Mouse (Mus musculus): ENCODE results near the gene Ogdh.

Ogdh gene

GRCm38 (mm10) chr11:6294632-6295031, 3.2 kb downstream of the Ogdh start:
- no peak for DNase-seq (ENCODE audit: low read depth in 1 of 2, low spot score in 2 of 2)

DNA sequence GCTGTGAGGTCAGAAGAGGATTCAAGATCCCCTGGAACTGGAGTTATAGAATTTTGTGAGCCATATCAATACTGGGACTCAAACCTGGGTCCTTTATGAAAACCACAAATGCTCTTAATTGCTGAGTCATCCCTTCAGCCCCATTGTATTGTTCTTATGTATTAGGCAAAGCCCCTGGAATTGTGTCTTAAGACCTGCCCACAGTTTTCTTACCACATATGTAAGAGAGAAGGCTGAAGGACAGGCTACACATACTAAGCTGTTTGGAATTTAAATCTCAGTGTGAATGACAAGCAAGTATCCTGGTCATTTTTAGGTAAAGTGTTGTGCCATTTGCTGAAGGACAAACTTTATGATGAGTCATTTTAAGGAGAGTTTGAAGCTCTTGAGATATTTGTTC, 4.6 kb downstream of the Ogdh start:
- no peak for DNase-seq (ENCODE audit: low read depth in 1 of 2, low spot score in 2 of 2)

DNA sequence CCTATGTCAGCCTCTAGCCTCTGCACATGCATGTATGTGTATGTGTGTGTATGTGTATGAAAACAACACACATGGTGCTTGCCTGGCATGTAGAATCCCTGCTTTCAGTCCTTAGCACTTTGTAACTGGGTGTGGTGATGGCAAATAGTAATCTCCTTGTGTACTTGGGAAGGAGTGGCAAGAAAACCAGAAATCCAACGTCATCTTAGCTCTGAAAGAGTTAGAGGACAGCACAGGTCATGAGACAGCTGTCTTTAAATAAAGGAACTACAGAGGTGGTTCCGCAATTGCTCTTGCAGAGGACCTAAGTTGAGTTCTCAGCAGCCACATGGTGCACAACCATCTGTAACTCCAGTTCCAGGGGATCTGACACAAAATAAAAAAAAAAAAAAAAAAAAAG, 8.0 kb downstream of the Ogdh start:
- peak; percentile 7 to 22 for DNase-seq (ENCODE audit: low read depth in 1 of 2, low spot score in 2 of 2)

DNA sequence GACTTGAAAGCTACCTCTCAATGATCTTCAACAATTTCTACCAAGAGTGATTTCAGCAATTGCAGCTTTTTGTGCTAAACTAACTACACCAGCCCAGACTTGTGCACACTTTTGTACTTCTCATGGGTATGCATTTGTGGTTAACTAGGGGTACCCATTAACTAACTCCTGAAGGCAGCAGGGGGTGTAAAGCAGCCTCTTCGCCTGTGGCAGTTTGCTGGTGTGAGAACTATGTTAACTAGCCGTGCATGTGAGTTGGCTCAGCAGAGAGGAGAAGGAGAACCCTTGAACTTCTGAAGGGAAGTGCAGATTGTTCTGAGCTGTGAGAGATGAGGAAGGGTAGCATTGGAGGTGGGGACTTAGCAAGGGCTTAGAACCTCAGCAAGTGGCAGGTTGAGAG, 11.4 kb downstream of the Ogdh start:
- no peak for DNase-seq (ENCODE audit: low read depth in 1 of 2, low spot score in 2 of 2)

DNA sequence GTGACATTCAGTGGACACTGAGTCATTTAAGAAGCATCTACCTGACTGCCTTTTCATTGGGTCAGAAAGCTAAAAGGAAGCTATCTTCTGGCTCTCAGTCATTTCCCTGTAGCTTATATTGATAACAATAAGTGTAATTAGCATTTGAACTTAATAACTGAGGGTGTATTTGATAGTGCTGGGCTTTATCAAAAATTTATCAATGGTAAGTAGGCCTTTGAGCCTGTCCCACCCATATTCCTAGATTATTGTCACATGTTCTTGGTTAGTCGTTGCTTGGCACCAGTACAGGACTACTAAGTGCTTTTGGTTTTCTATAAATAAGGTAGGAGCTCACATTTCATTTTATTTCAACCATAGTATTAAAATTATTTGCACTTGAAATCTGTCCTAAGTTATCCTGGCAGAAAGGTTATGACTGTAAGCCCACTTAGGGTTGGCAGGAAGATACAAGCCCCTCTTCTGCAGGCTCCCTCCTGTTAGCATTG, 14.6 kb downstream of the Ogdh start:
- no peak for DNase-seq (ENCODE audit: low read depth in 1 of 2, low spot score in 2 of 2)

DNA sequence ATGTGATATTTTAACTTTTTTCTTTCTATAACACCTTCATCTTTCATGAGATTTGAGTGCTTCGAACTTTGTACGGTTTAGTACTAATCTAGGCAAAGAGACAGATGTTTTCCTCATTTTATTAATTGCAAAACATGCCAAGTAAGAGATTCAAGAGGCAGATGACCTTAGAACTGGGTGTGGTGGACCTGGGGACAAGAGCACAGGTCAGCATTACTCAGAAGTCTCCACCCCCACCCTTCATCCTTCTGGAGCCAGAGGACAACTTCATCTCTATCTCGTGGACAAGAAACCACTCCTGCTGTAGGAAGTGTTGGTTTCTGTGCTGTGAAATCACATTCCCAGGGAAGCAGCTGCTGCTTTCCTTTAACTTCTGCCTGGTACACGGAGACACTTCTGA, 16.7 kb downstream of the Ogdh start:
- no peak for DNase-seq (ENCODE audit: low read depth in 1 of 2, low spot score in 2 of 2)

DNA sequence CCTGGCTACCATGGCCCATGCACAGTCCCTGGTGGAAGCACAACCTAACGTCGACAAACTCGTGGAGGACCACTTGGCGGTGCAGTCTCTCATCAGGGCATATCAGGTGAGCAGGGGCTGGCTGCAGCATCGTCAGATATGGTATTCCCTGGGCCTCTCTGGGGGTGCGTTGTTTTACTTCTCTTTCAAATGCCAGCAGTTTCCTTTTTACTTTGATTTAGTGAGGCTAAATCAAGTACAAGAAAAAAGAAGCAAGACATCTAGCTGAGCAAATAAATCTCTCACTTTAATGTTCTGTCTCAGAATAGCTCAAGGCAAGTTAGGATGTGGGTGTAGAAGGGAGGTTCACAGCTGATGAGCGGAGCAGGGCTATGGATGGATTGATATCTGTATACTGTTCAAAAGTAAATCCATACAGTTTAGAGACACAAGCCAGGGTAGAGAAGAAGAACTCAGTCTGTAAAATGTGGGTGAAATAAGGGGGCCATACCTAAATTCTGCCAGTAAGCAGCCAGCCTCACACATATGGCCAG, 22.5 kb downstream of the Ogdh start:
- DNase-seq (ENCODE audit: low read depth in 1 of 2, low spot score in 2 of 2): no peak

GRCm38 (mm10) chr11:6316821-6317220, 25.4 kb downstream of the Ogdh start:
- DNase-seq (ENCODE audit: low read depth in 1 of 2, low spot score in 2 of 2): no peak

- no peak for DNase-seq (ENCODE audit: low read depth in 1 of 2, low spot score in 2 of 2)
Measured at GRCm38 (mm10) chr11:6318559-6318958, 27.1 kb downstream of the Ogdh start.

GRCm38 (mm10) chr11:6319374-6319773, 27.9 kb downstream of the Ogdh start:
- no peak for DNase-seq (ENCODE audit: low read depth in 1 of 2, low spot score in 2 of 2)

GRCm38 (mm10) chr11:6322086-6322485, 30.7 kb downstream of the Ogdh start:
- DNase-seq (ENCODE audit: low read depth in 1 of 2, low spot score in 2 of 2): no peak

DNA sequence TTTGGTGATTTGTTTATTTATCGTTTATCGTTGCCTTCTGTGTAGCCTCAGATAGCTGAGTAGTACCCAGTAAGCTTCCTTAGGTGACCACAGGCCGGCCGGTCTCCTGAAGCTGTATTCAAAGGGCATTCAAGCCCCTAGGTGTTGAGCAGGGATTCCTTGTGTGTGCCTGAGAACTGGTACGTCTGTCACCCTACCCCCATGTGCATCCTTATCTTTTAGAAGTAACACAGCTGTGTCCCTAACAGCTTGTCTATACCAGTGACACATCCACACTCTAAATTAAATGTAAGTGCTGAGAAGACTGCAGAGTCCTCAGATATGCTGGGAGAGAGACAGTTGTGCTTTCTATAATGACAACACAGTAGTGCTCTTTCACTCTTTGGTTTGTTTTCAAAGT, 31.9 kb downstream of the Ogdh start:
- no peak for DNase-seq (ENCODE audit: low read depth in 1 of 2, low spot score in 2 of 2)

GRCm38 (mm10) chr11:6331256-6331655, 39.8 kb downstream of the Ogdh start:
- no peak for DNase-seq (ENCODE audit: low read depth in 1 of 2, low spot score in 2 of 2)

- no peak for DNase-seq (ENCODE audit: low read depth in 1 of 2, low spot score in 2 of 2)
Measured at GRCm38 (mm10) chr11:6332606-6333005, 41.2 kb downstream of the Ogdh start.

GRCm38 (mm10) chr11:6333403-6333802, 42.0 kb downstream of the Ogdh start:
- DNase-seq (ENCODE audit: low read depth in 1 of 2, low spot score in 2 of 2): no peak

DNA sequence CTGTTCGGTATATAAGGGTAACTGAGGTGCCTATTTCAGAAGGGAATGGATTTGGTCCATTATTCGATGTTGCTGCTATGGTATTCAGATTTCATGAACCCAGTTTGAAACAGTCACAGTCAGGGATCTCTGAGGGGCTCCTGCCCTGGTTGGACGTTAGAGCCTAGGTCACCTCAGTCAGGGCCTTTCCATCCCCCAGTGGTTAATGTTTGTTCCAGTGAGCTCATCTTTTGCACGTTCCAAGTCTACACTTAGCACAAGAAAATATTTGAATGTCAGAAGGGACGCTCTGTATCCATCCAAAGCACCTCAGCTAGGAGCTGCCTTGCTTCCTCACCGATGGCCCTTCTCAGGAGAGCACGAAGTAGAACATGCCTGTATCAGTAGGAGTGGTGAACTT, 43.9 kb downstream of the Ogdh start:
- no peak for DNase-seq (ENCODE audit: low read depth in 1 of 2, low spot score in 2 of 2)

DNA sequence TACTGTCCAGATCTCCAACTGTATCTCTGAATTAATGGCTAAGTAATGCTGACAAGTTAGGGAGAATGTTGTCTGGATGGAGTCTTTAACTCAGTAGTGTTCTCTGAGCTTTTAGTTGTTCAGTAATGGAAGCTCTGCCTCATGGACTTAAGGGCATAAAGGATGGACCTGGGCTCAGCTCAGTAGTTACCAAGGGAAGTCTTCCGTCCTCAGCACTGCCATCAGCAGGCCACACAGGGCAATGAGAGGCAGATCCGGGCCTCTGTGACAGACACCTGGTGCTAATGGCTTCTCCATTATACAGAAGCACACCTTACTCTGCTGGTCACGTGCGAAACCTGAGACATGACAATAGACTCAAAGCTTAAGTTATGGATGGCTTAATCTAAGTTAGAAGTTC, 45.3 kb downstream of the Ogdh start:
- DNase-seq (ENCODE audit: low read depth in 1 of 2, low spot score in 2 of 2): no peak

- DNase-seq (ENCODE audit: low read depth in 1 of 2, low spot score in 2 of 2): no peak
Measured at GRCm38 (mm10) chr11:6345956-6346355, 54.5 kb downstream of the Ogdh start.

DNA sequence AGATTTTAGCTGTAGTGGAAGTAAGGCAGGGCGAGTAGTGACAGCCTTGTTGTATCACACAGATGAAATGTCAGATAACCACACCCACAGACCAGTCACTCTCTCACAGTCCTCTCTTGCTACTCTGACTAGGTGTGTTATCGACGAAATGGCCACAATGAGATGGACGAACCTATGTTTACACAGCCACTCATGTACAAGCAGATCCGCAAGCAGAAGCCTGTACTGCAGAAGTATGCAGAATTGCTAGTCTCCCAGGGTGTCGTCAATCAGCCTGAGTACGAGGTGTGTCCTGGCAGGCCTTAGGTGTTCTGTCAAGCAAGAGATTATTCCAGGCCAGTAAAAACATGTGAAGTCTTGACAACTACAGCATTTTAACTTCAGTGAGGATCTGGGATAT, 55.5 kb downstream of the Ogdh start:
- no peak for DNase-seq (ENCODE audit: low read depth in 1 of 2, low spot score in 2 of 2)

- no peak for DNase-seq (ENCODE audit: low read depth in 1 of 2, low spot score in 2 of 2)
Measured at GRCm38 (mm10) chr11:6348681-6349200, 57.3 kb downstream of the Ogdh start.

DNA sequence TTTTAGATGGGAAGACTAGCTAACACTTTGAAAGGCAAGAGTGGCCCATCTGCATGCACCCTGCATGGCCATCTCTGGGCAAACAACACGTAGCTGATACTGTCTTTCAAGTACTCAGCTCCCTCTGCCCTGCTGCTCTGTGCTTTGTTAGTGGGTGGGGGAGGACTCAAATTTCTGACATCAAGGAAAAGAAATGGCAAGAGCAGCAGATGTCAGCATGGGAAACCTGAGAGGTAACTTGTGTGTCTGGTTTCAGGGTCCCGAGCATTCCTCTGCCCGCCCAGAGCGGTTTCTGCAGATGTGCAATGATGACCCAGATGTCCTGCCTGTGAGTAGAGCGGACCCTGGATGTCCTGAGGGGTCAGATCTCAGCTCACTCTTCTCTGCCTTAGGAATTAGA, 58.2 kb downstream of the Ogdh start:
- DNase-seq (ENCODE audit: low read depth in 1 of 2, low spot score in 2 of 2): no peak

GRCm38 (mm10) chr11:6355106-6355505, 63.7 kb downstream of the Ogdh start:
- no peak for DNase-seq (ENCODE audit: low read depth in 1 of 2, low spot score in 2 of 2)

- DNase-seq (ENCODE audit: low read depth in 1 of 2, low spot score in 2 of 2): no peak
Measured at GRCm38 (mm10) chr11:6364581-6365275, 73.3 kb downstream of the Ogdh start.
